Mouse (Mus musculus) olfactory bulb, adult 2 months (tissue): ENCODE measurements at regions not wholly inside any gene's neighbourhood (a gene's known extent, or its start where the extent isn't known, plus 50 kb on each side); places are given as distances from the start of the nearest gene placed in this dataset.

Experiments used
- CTCF ChIP-seq: fragments of 200-500 bp; IDR thresholded peaks from 2 replicates; pipeline ENCODE4 v1.5.1; 2012; ENCODE audit warnings: low read depth, mild to moderate bottlenecking, low read length, moderate library complexity; ENCODE audit not compliant: insufficient read depth
- POLR2A ChIP-seq: fragments of 200-500 bp; IDR thresholded peaks from 2 replicates; pipeline ENCODE4 v1.6.1; 2012; ENCODE audit warnings: mild to moderate bottlenecking, low read depth, low read length, moderate library complexity; ENCODE audit not compliant: insufficient read depth

GRCm38 (mm10) chr4:31656111-31656510 is 307.8 kb upstream of the Map3k7 start:
- TF ChIP-seq CTCF: no peak
- TF ChIP-seq POLR2A: no peak
